Comparison of ENCODE assay signal across 8 mouse cellular contexts in genomic region chr2:164961506-164962182, GRCm38 (mm10). TPM values are rescaled to one million over a fixed set of nuclear protein-coding genes. Genes with fewer than 3 reads are reported as not detected.
DNase-seq lines count a peak whose midpoint lies in the region; ATAC-seq and TF ChIP-seq lines count a peak whose summit lies in the region.

No protein-coding gene starts in this region.

- H3K36me3 ChIP-seq in thymus, adult 2 months (ENCODE audit: control insufficient read depth, insufficient read depth, low read length): no peaks in the 10 kb centered on the region
- no peaks in the 10 kb centered on the region for H3K36me3 ChIP-seq in intestine, postnatal 0 days (ENCODE audit: control insufficient read depth, insufficient read depth)
- no peaks in the 10 kb centered on the region for H3K36me3 ChIP-seq in limb, embryonic 11.5 days (ENCODE audit: control insufficient read depth, insufficient read depth, low read length)
- H3K36me3 ChIP-seq in midbrain, embryonic 12.5 days: no peaks in the 10 kb centered on the region
- H3K36me3 ChIP-seq in spleen, adult 2 months (ENCODE audit: control insufficient read depth, insufficient read depth, low read length): no peaks in the 10 kb centered on the region

- H3K4me3 ChIP-seq in thymus, adult 2 months (ENCODE audit: control insufficient read depth, insufficient read depth, low read length): no peak overlapping the region
- H3K4me3 ChIP-seq in intestine, postnatal 0 days (ENCODE audit: low read depth, low read length): no peak overlapping the region
- peak overlapping the region; percentile 56 for H3K4me3 ChIP-seq in limb, embryonic 11.5 days (ENCODE audit: low read depth, low read length)
- peak overlapping the region; percentile 69 for H3K4me3 ChIP-seq in midbrain, embryonic 12.5 days
- no peak overlapping the region for H3K4me3 ChIP-seq in spleen, adult 2 months (ENCODE audit: extremely low read depth, insufficient read depth, insufficient read length)

- peak; percentile 64 for DNase-seq in thymus, adult 2 months
- DNase-seq in thymus, adult 18-20 months: no peak
- DNase-seq in cerebellum, adult 9-10 months: peak; percentile 85
- peak; percentile 61 to 65 for DNase-seq in frontal cortex, postnatal 25 days (ENCODE audit: low spot score in 2 of 2)
- DNase-seq in limb, embryonic 11.5 days (ENCODE audit: low spot score): peak; percentile 81
- DNase-seq in spleen, adult 2 months (ENCODE audit: low read depth in 1 of 2, low spot score in 2 of 2): peak in 1 of 2 experiments; percentile 63

- TF ChIP-seq POLR2A in thymus, adult 2 months (IDR thresholded peaks at IDR 0.05; ENCODE audit: control insufficient read depth, extremely low read depth, insufficient read depth, low read length, poor library complexity): no peak
- TF ChIP-seq POLR2A in spleen, adult 2 months (IDR thresholded peaks at IDR 0.05; ENCODE audit: low read depth, low read length): no peak

- peak; percentile 83 for TF ChIP-seq CTCF in thymus, adult 2 months (IDR thresholded peaks at IDR 0.05; ENCODE audit: borderline replicate concordance, control insufficient read depth, extremely low read depth, insufficient read depth, low read length, poor library complexity)
- peak; percentile 83 for TF ChIP-seq CTCF in intestine, postnatal 0 days (IDR thresholded peaks at IDR 0.05; ENCODE audit: low read depth)
- TF ChIP-seq CTCF in spleen, adult 2 months (IDR thresholded peaks at IDR 0.05; ENCODE audit: extremely low read depth, insufficient read depth, insufficient read length, insufficient replicate concordance): peak; percentile 85

- 15% methylated on average over 17 of the region's 17 CpGs for WGBS in thymus, adult 2 months
- WGBS in intestine, postnatal 0 days: 11% methylated on average over 17 of the region's 17 CpGs
- WGBS in limb, embryonic 11.5 days: 7% methylated on average over 17 of the region's 17 CpGs
- 9% methylated on average over 16 of the region's 17 CpGs for WGBS in midbrain, embryonic 12.5 days
- 14% methylated on average over 17 of the region's 17 CpGs for whole genome bisulfite sequencing in spleen, adult 2 months

- H3K4me2 ChIP-seq in intestine, postnatal 0 days (replicated peaks; ENCODE audit: low read depth): peak overlapping the region; percentile 80
- H3K4me2 ChIP-seq in limb, embryonic 11.5 days (ENCODE audit: low read depth, severe bottlenecking): peak overlapping the region; percentile 42
- H3K4me2 ChIP-seq in midbrain, embryonic 12.5 days (replicated peaks): peak overlapping the region; percentile 65

- ATAC-seq in intestine, postnatal 0 days: peak; percentile 28
- ATAC-seq in limb, embryonic 11.5 days (ENCODE audit: insufficient number of reproducible peaks, low FRiP score, low TSS enrichment, low read depth): 0 out of 2 replicates have a peak, but pooled peaks have one; percentile 19
- ATAC-seq in midbrain, embryonic 12.5 days (ENCODE audit: low FRiP score, low read depth): 0 out of 2 replicates have a peak, but pooled peaks have one; percentile 2

- H3K9ac ChIP-seq in intestine, postnatal 0 days (ENCODE audit: low read depth, low read length): no peak overlapping the region
- H3K9ac ChIP-seq in limb, embryonic 11.5 days (ENCODE audit: low read length): no peak overlapping the region
- peak overlapping the region; percentile 62 for H3K9ac ChIP-seq in midbrain, embryonic 12.5 days (replicated peaks)

- H3K9me3 ChIP-seq in intestine, postnatal 0 days (ENCODE audit: control insufficient read depth): no peaks in the 10 kb centered on the region
- H3K9me3 ChIP-seq in limb, embryonic 11.5 days (ENCODE audit: control insufficient read depth, low read length): no peaks in the 10 kb centered on the region
- no peaks in the 10 kb centered on the region for H3K9me3 ChIP-seq in midbrain, embryonic 12.5 days

- no peaks in the 10 kb centered on the region; the same call in 1 of the 2 replicates for H3K27me3 ChIP-seq in thymus, adult 2 months (ENCODE audit: control insufficient read depth, insufficient read depth, low read length)
- H3K27me3 ChIP-seq in intestine, postnatal 0 days (replicated peaks; ENCODE audit: control insufficient read depth, insufficient read depth, low read length): peaks cover 3% of the 10 kb centered on the region
- H3K27me3 ChIP-seq in limb, embryonic 11.5 days (ENCODE audit: control insufficient read depth, insufficient read depth, low read length): peaks cover 6% of the 10 kb centered on the region
- H3K27me3 ChIP-seq in midbrain, embryonic 12.5 days: peaks cover 21% of the 10 kb centered on the region
- peaks cover 4% of the 10 kb centered on the region for H3K27me3 ChIP-seq in spleen, adult 2 months (ENCODE audit: control insufficient read depth, insufficient read depth, low read length)

- H3K27ac ChIP-seq in thymus, adult 2 months (ENCODE audit: control insufficient read depth, insufficient read depth, low read length): no peak overlapping the region
- no peak overlapping the region for H3K27ac ChIP-seq in intestine, postnatal 0 days (ENCODE audit: low read depth, low read length)
- no peak overlapping the region for H3K27ac ChIP-seq in limb, embryonic 11.5 days (replicated peaks; ENCODE audit: low read depth, low read length)
- H3K27ac ChIP-seq in midbrain, embryonic 12.5 days (replicated peaks): 0 out of 2 replicates have a peak overlapping the region, but pooled peaks have one; percentile 36
- H3K27ac ChIP-seq in spleen, adult 2 months (ENCODE audit: insufficient read depth, low read length): no peak overlapping the region

- peaks cover 3% of the 10 kb centered on the region for H3K4me1 ChIP-seq in thymus, adult 2 months (replicated peaks; ENCODE audit: control insufficient read depth, insufficient read depth, low read length)
- peaks cover 4% of the 10 kb centered on the region; the same call in 1 of the 2 replicates for H3K4me1 ChIP-seq in intestine, postnatal 0 days (replicated peaks; ENCODE audit: control insufficient read depth, insufficient read depth, low read length)
- H3K4me1 ChIP-seq in limb, embryonic 11.5 days (ENCODE audit: control insufficient read depth, insufficient read depth, low read length): no peaks in the 10 kb centered on the region
- peaks cover 35% of the 10 kb centered on the region for H3K4me1 ChIP-seq in midbrain, embryonic 12.5 days
- H3K4me1 ChIP-seq in spleen, adult 2 months (ENCODE audit: control insufficient read depth, insufficient read depth, insufficient read length): peaks cover 5% of the 10 kb centered on the region

RNA-seq across cellular contexts. Expression of gene Slc12a5, which starts 1.0 kb away (rescaled TPM):
- 0.70 and 1.3 TPM in 2 replicates for polyA plus RNA-seq in thymus, adult 2 months (2012; rRNA removed)
- polyA plus RNA-seq in intestine, postnatal 0 days (2015; fragmentation: Nextera tagmentation; extraction: Ambion mirVana): 0.09 and 0.47 TPM in 2 replicates
- polyA plus RNA-seq in limb, embryonic 11.5 days (2014; fragmentation: Nextera tagmentation; extraction: Ambion mirVana): 0.87 and 0.92 TPM in 2 replicates
- 8.1 and 9.9 TPM in 2 replicates for polyA plus RNA-seq in midbrain, embryonic 12.5 days (2016; fragmentation: Nextera tagmentation; extraction: Ambion mirVana)
- polyA plus RNA-seq in spleen, adult 2 months (2012; rRNA removed): 1.2 and 1.3 TPM in 2 replicates

RNA-seq across cellular contexts. Expression of gene Mmp9, which starts 21.1 kb away (rescaled TPM):
- polyA plus RNA-seq in thymus, adult 2 months (2012; rRNA removed): 29.1 and 31.7 TPM in 2 replicates
- 9.6 and 9.8 TPM in 2 replicates for polyA plus RNA-seq in intestine, postnatal 0 days (2015; fragmentation: Nextera tagmentation; extraction: Ambion mirVana)
- polyA plus RNA-seq in limb, embryonic 11.5 days (2014; fragmentation: Nextera tagmentation; extraction: Ambion mirVana): 0.21 and 0.47 TPM in 2 replicates
- polyA plus RNA-seq in midbrain, embryonic 12.5 days (2016; fragmentation: Nextera tagmentation; extraction: Ambion mirVana): 6.2 and 7.5 TPM in 2 replicates
- polyA plus RNA-seq in spleen, adult 2 months (2012; rRNA removed): 16.0 and 26.6 TPM in 2 replicates

RNA-seq across cellular contexts. Expression of gene Zfp335, which starts 50.1 kb away (rescaled TPM):
- polyA plus RNA-seq in thymus, adult 2 months (2012; rRNA removed): 92.6 and 99.0 TPM in 2 replicates
- 3.6 and 3.8 TPM in 2 replicates for polyA plus RNA-seq in intestine, postnatal 0 days (2015; fragmentation: Nextera tagmentation; extraction: Ambion mirVana)
- polyA plus RNA-seq in limb, embryonic 11.5 days (2014; fragmentation: Nextera tagmentation; extraction: Ambion mirVana): 12.1 and 16.3 TPM in 2 replicates
- 17.5 and 17.7 TPM in 2 replicates for polyA plus RNA-seq in midbrain, embryonic 12.5 days (2016; fragmentation: Nextera tagmentation; extraction: Ambion mirVana)
- polyA plus RNA-seq in spleen, adult 2 months (2012; rRNA removed): 37.8 and 47.5 TPM in 2 replicates

Comparison
In these comparisons a context has a peak if more than half of its experiments do, and no peak if none do; other contexts are left out.
1. DNase-seq: peak in thymus, adult 2 months (single experiment), cerebellum, adult 9-10 months (single experiment), frontal cortex, postnatal 25 days (2 of 2) and limb, embryonic 11.5 days (single experiment); none in thymus, adult 18-20 months (0 of 2).
2. H3K4me3 ChIP-seq: peak in limb, embryonic 11.5 days (single experiment) and midbrain, embryonic 12.5 days (single experiment); none in thymus, adult 2 months (single experiment), intestine, postnatal 0 days (single experiment) and spleen, adult 2 months (single experiment).
3. Peak in every context shown above with its lines, with median percentiles within 50 percentile points of each other: CTCF ChIP-seq, ATAC-seq and H3K4me2 ChIP-seq.